Mouse (Mus musculus): ENCODE results near the gene Socs3. TPM values are rescaled to one million over a fixed set of nuclear protein-coding genes. Genes with fewer than 3 reads are reported as not detected.
A peak's percentile ranks its signal among the peaks of the same experiment; 100 is the strongest.

The Socs3 gene
- polyA plus RNA-seq, 1 experiment, result 27.3 TPM

- Histone ChIP-seq H3K4me2 (ENCODE audit: low read depth) (no peak overlapping the region), H3K27me3 (ENCODE audit: control insufficient read depth, insufficient read depth, insufficient read length) (no peaks in the 10 kb centered on the region), H3ac (ENCODE audit: control insufficient read depth, insufficient read length) (no peak overlapping the region), H3K4me3 (no peak overlapping the region), H3K79me2 (ENCODE audit: control insufficient read depth, insufficient read depth) (peaks cover 26% of the 10 kb centered on the region), H3K36me3 (ENCODE audit: control insufficient read depth, insufficient read depth) (peaks cover 7% of the 10 kb centered on the region)
- TF ChIP-seq MYOD1 (IDR thresholded peaks at IDR 0.05; ENCODE audit: control insufficient read depth in 1 of 3, insufficient read length in 2 of 3, low read depth in 2 of 3) (no peak), POLR2A (IDR thresholded peaks at IDR 0.05; ENCODE audit: insufficient read length, low read depth) (no peak), MYOG (IDR thresholded peaks at IDR 0.05; ENCODE audit: control insufficient read depth in 1 of 3, insufficient read depth in 1 of 3, insufficient read length in 2 of 3, low read depth in 2 of 3) (no peak), SRF (IDR thresholded peaks at IDR 0.05; ENCODE audit: control insufficient read depth, insufficient read length, low read depth) (no peak), E2F4 (IDR thresholded peaks at IDR 0.05; ENCODE audit: insufficient read depth) (no peak), CEBPB (IDR thresholded peaks at IDR 0.05; ENCODE audit: insufficient read depth, poor library complexity, severe bottlenecking) (no peak), TCF3 (IDR thresholded peaks at IDR 0.05; ENCODE audit: insufficient read length, low read depth) (no peak), REST (IDR thresholded peaks at IDR 0.05; ENCODE audit: insufficient read depth, insufficient read length) (no peak), USF1 (IDR thresholded peaks at IDR 0.05; ENCODE audit: low read depth) (no peak)
These were observed 1.3 kb upstream of the Socs3 start for GRCm38 (mm10) chr11:117971100-117971499.

GRCm38 (mm10) chr11:117969100-117969944 lies 525 bp downstream of the Socs3 start:
- peaks cover 32% of the 10 kb centered on the region for H3K79me2 ChIP-seq (ENCODE audit: control insufficient read depth, insufficient read depth)
- no peaks in the 10 kb centered on the region for H3K27me3 ChIP-seq (ENCODE audit: control insufficient read depth, insufficient read depth, insufficient read length)
- peak overlapping the region; percentile 71 for H3ac ChIP-seq (ENCODE audit: control insufficient read depth, insufficient read length)
- TF ChIP-seq MYOG (IDR thresholded peaks at IDR 0.05; ENCODE audit: control insufficient read depth in 1 of 3, insufficient read depth in 1 of 3, insufficient read length in 2 of 3, low read depth in 2 of 3), result no peak
- no peak for TF ChIP-seq TCF3 (IDR thresholded peaks at IDR 0.05; ENCODE audit: insufficient read length, low read depth)
- no peak for TF ChIP-seq REST (IDR thresholded peaks at IDR 0.05; ENCODE audit: insufficient read depth, insufficient read length)
- TF ChIP-seq TCF12 (IDR thresholded peaks at IDR 0.05; ENCODE audit: insufficient read depth, poor library complexity, severe bottlenecking), result no peak
- TF ChIP-seq POLR2AphosphoS2 (IDR thresholded peaks at IDR 0.05; ENCODE audit: insufficient read length, low read depth), result peak; percentile 93
- no peak for TF ChIP-seq USF1 (IDR thresholded peaks at IDR 0.05; ENCODE audit: low read depth)
- TF ChIP-seq SRF (IDR thresholded peaks at IDR 0.05; ENCODE audit: control insufficient read depth, insufficient read length, low read depth), result no peak
- TF ChIP-seq POLR2A (IDR thresholded peaks at IDR 0.05; ENCODE audit: insufficient read length, low read depth), result peak; percentile 87
- TF ChIP-seq MAX (IDR thresholded peaks at IDR 0.05; ENCODE audit: low read depth), result no peak
- TF ChIP-seq MYOD1 (IDR thresholded peaks at IDR 0.05; ENCODE audit: control insufficient read depth in 1 of 3, insufficient read length in 2 of 3, low read depth in 2 of 3), result peak in 1 of 3 experiments; percentile 13
- TF ChIP-seq E2F4 (IDR thresholded peaks at IDR 0.05; ENCODE audit: insufficient read depth), result no peak
- TF ChIP-seq CEBPB (IDR thresholded peaks at IDR 0.05; ENCODE audit: insufficient read depth, poor library complexity, severe bottlenecking), result no peak
- peak overlapping the region; percentile 98 for H3K4me2 ChIP-seq (ENCODE audit: low read depth)
- H3K36me3 ChIP-seq (ENCODE audit: control insufficient read depth, insufficient read depth), result peaks cover 7% of the 10 kb centered on the region
- H3K4me3 ChIP-seq, result peak overlapping the region; percentile 90

GRCm38 (mm10) chr11:117968716-117969099 lies 1.1 kb downstream of the Socs3 start:
- H3ac ChIP-seq (ENCODE audit: control insufficient read depth, insufficient read length), result peak overlapping the region; percentile 71
- H3K4me3 ChIP-seq, result peak overlapping the region; percentile 90
- peaks cover 32% of the 10 kb centered on the region for H3K79me2 ChIP-seq (ENCODE audit: control insufficient read depth, insufficient read depth)
- no peaks in the 10 kb centered on the region for H3K27me3 ChIP-seq (ENCODE audit: control insufficient read depth, insufficient read depth, insufficient read length)
- TF ChIP-seq REST (IDR thresholded peaks at IDR 0.05; ENCODE audit: insufficient read depth, insufficient read length) (no peak), MYOG (IDR thresholded peaks at IDR 0.05; ENCODE audit: control insufficient read depth in 1 of 3, insufficient read depth in 1 of 3, insufficient read length in 2 of 3, low read depth in 2 of 3) (no peak), POLR2A (IDR thresholded peaks at IDR 0.05; ENCODE audit: insufficient read length, low read depth) (no peak), MYOD1 (IDR thresholded peaks at IDR 0.05; ENCODE audit: control insufficient read depth in 1 of 3, insufficient read length in 2 of 3, low read depth in 2 of 3) (no peak), E2F4 (IDR thresholded peaks at IDR 0.05; ENCODE audit: insufficient read depth) (no peak), USF1 (IDR thresholded peaks at IDR 0.05; ENCODE audit: low read depth) (no peak), POLR2AphosphoS2 (IDR thresholded peaks at IDR 0.05; ENCODE audit: insufficient read length, low read depth) (no peak), MAX (IDR thresholded peaks at IDR 0.05; ENCODE audit: low read depth) (no peak)
- peak overlapping the region; percentile 87 for H3K4me2 ChIP-seq (ENCODE audit: low read depth)
- H3K36me3 ChIP-seq (ENCODE audit: control insufficient read depth, insufficient read depth), result peaks cover 7% of the 10 kb centered on the region

GRCm38 (mm10) chr11:117968016-117968671 lies 1.7 kb downstream of the Socs3 start:
- TF ChIP-seq CEBPB (IDR thresholded peaks at IDR 0.05; ENCODE audit: insufficient read depth, poor library complexity, severe bottlenecking) (no peak), SRF (IDR thresholded peaks at IDR 0.05; ENCODE audit: control insufficient read depth, insufficient read length, low read depth) (no peak), POLR2A (IDR thresholded peaks at IDR 0.05; ENCODE audit: insufficient read length, low read depth) (peak; percentile 37), TCF12 (IDR thresholded peaks at IDR 0.05; ENCODE audit: insufficient read depth, poor library complexity, severe bottlenecking) (no peak), MYOD1 (IDR thresholded peaks at IDR 0.05; ENCODE audit: control insufficient read depth in 1 of 3, insufficient read length in 2 of 3, low read depth in 2 of 3) (peak in 2 of 3 experiments; percentile 20 to 56), REST (IDR thresholded peaks at IDR 0.05; ENCODE audit: insufficient read depth, insufficient read length) (no peak), USF1 (IDR thresholded peaks at IDR 0.05; ENCODE audit: low read depth) (no peak), MYOG (IDR thresholded peaks at IDR 0.05; ENCODE audit: control insufficient read depth in 1 of 3, insufficient read depth in 1 of 3, insufficient read length in 2 of 3, low read depth in 2 of 3) (peak in 2 of 3 experiments; percentile 41 to 71), MAX (IDR thresholded peaks at IDR 0.05; ENCODE audit: low read depth) (no peak), POLR2AphosphoS2 (IDR thresholded peaks at IDR 0.05; ENCODE audit: insufficient read length, low read depth) (no peak), E2F4 (IDR thresholded peaks at IDR 0.05; ENCODE audit: insufficient read depth) (no peak), TCF3 (IDR thresholded peaks at IDR 0.05; ENCODE audit: insufficient read length, low read depth) (no peak)
- peaks cover 7% of the 10 kb centered on the region for H3K36me3 ChIP-seq (ENCODE audit: control insufficient read depth, insufficient read depth)
- no peaks in the 10 kb centered on the region for H3K27me3 ChIP-seq (ENCODE audit: control insufficient read depth, insufficient read depth, insufficient read length)
- H3ac ChIP-seq (ENCODE audit: control insufficient read depth, insufficient read length), result peak overlapping the region; percentile 71
- H3K79me2 ChIP-seq (ENCODE audit: control insufficient read depth, insufficient read depth), result peaks cover 32% of the 10 kb centered on the region
- H3K4me3 ChIP-seq, result peak overlapping the region; percentile 90
- peak overlapping the region; percentile 87 for H3K4me2 ChIP-seq (ENCODE audit: low read depth)

Data from myocyte (in vitro differentiated cells).